Comparison of ENCODE assay signal across 25 mouse cellular contexts in the genomic region with DNA sequence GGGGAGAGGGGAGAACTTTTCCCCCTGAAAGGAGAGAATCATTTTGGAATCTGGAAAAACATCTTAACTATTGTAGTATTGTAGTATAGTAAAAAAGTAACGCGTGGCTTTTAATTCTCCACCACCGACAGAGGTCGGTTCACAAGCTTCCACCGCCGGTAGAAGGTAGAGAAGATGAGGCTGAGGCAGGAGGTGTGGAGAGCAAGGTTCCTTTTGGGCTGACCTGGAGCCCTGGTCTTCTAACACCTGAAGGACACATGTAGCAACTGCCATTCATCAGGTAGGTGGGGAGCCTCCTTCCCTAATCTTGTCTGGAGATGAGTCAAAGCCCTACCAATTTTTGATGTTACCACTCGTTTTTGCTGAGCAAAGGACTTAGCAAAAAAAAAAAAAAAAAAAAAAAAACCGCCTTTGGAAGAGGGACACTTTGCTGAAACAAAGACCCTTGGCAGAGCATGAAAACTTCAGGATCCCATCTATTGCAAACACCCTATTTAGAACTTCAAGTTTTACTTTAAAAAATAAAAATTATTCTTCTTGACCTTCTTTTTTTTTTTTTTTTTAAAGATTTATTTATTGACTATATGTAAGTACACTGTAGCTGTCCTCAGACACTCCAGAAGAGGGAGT. TPM values are rescaled to one million over a fixed set of nuclear protein-coding genes. Genes with fewer than 3 reads are reported as not detected.
DNase-seq lines count a peak whose midpoint lies in the region; ATAC-seq and TF ChIP-seq lines count a peak whose summit lies in the region.
"Had no signal": no experiment of that assay in that cellular context is flagged by ENCODE, and none has a peak within 500 bp of the region (broad histone marks: within the 10 kb centered on the region; RNA-seq: fewer than 3 reads in every experiment).

No protein-coding gene starts in this region.

- no peak for ATAC-seq in heart, embryonic 12.5 days (ENCODE audit: insufficient number of reproducible peaks, low FRiP score)
- no peak for ATAC-seq in midbrain, embryonic 16.5 days

- H3K79me2 ChIP-seq in MEL (ENCODE audit: control insufficient read depth, insufficient read depth, low read length, poor library complexity) = no peaks in the 10 kb centered on the region

- no peak for TF ChIP-seq POLR2A in MEL (IDR thresholded peaks at IDR 0.05; ENCODE audit: control insufficient read depth in 1 of 2, insufficient read depth in 1 of 2, low read depth in 1 of 2, low read length in 2 of 2, poor library complexity in 1 of 2)
- no peak for TF ChIP-seq POLR2A in kidney, adult 2 months (IDR thresholded peaks at IDR 0.05; ENCODE audit: low read depth, low read length)

- TF ChIP-seq EP300 in MEL (IDR thresholded peaks at IDR 0.05; ENCODE audit: low read depth in 1 of 2, low read length in 2 of 2) = no peak

- H3K36me3 ChIP-seq in heart, embryonic 12.5 days = peaks cover 6% of the 10 kb centered on the region; the same call in 1 of the 2 replicates
- H3K36me3 ChIP-seq in MEL (ENCODE audit: control insufficient read depth in 1 of 2, insufficient read depth in 2 of 2, low read length in 2 of 2) = no peaks in the 10 kb centered on the region
- peaks cover 12% of the 10 kb centered on the region for H3K36me3 ChIP-seq in midbrain, embryonic 10.5 days
- H3K36me3 ChIP-seq in midbrain, embryonic 16.5 days (ENCODE audit: control insufficient read depth, insufficient read depth, low read length) = no peaks in the 10 kb centered on the region
- no peaks in the 10 kb centered on the region; the same call in 1 of the 2 replicates for H3K36me3 ChIP-seq in kidney, adult 2 months (ENCODE audit: control insufficient read depth, insufficient read depth, low read length)
- H3K36me3 ChIP-seq: hindbrain, embryonic 15.5 days had no signal

- peaks cover 62% of the 10 kb centered on the region for H3K27me3 ChIP-seq in heart, embryonic 12.5 days (replicated peaks)
- no peaks in the 10 kb centered on the region for H3K27me3 ChIP-seq in MEL (ENCODE audit: control insufficient read depth in 1 of 2, insufficient read depth in 2 of 2, low read length in 2 of 2)
- H3K27me3 ChIP-seq in midbrain, embryonic 10.5 days (ENCODE audit: low read depth, poor library complexity, severe bottlenecking) = peaks cover 81% of the 10 kb centered on the region
- peaks cover 9% of the 10 kb centered on the region for H3K27me3 ChIP-seq in midbrain, embryonic 16.5 days (ENCODE audit: control insufficient read depth, insufficient read depth, low read depth, low read length)
- H3K27me3 ChIP-seq in kidney, adult 2 months (replicated peaks; ENCODE audit: control insufficient read depth, insufficient read depth, low read length) = peaks cover 11% of the 10 kb centered on the region

- H3K4me3 ChIP-seq in heart, embryonic 12.5 days = no peak overlapping the region
- H3K4me3 ChIP-seq in MEL (ENCODE audit: control insufficient read depth in 1 of 2, insufficient read depth in 1 of 2, low read depth in 2 of 2, low read length in 2 of 2) = no peak overlapping the region
- peak overlapping the region; percentile 52; the same call in 1 of the 2 replicates for H3K4me3 ChIP-seq in midbrain, embryonic 10.5 days
- peak overlapping the region; percentile 50 for H3K4me3 ChIP-seq in midbrain, embryonic 16.5 days (ENCODE audit: low read depth, low read length)
- no peak overlapping the region for H3K4me3 ChIP-seq in kidney, adult 2 months (ENCODE audit: insufficient read depth, low read depth, low read length)
- H3K4me3 ChIP-seq: erythroblast, embryonic 14.5 days had no signal

- H3K4me1 ChIP-seq in heart, embryonic 12.5 days (replicated peaks) = peaks cover 24% of the 10 kb centered on the region
- no peaks in the 10 kb centered on the region for H3K4me1 ChIP-seq in MEL (ENCODE audit: control insufficient read depth in 1 of 2, insufficient read depth in 2 of 2, low read length in 2 of 2)
- peaks cover 35% of the 10 kb centered on the region for H3K4me1 ChIP-seq in midbrain, embryonic 10.5 days
- H3K4me1 ChIP-seq in midbrain, embryonic 16.5 days (ENCODE audit: control insufficient read depth, insufficient read depth, low read length) = peaks cover 6% of the 10 kb centered on the region
- H3K4me1 ChIP-seq in kidney, adult 2 months (ENCODE audit: control insufficient read depth, insufficient read depth, low read length) = peaks cover 2% of the 10 kb centered on the region

- H3K27ac ChIP-seq in heart, embryonic 12.5 days (ENCODE audit: poor library complexity, severe bottlenecking) = no peak overlapping the region
- H3K27ac ChIP-seq in MEL (ENCODE audit: control insufficient read depth, low read depth, low read length) = no peak overlapping the region
- H3K27ac ChIP-seq in midbrain, embryonic 10.5 days (replicated peaks) = no peak overlapping the region
- H3K27ac ChIP-seq in midbrain, embryonic 16.5 days (ENCODE audit: low read length) = peak overlapping the region; percentile 90; the same call in 1 of the 2 replicates
- no peak overlapping the region for H3K27ac ChIP-seq in kidney, adult 2 months (ENCODE audit: insufficient read depth, low read depth, low read length)
- H3K27ac ChIP-seq: embryonic facial prominence, embryonic 13.5 days; hindbrain, embryonic 15.5 days had no signal

- TF ChIP-seq CTCF in MEL (IDR thresholded peaks at IDR 0.05 in 2 of 3, conservative IDR thresholded peaks at IDR 0.05 in 1 of 3; ENCODE audit: control insufficient read depth in 1 of 3, insufficient read depth in 1 of 3, low read depth in 2 of 3, low read length in 3 of 3, poor library complexity in 1 of 3, severe bottlenecking in 1 of 3) = no peak
- TF ChIP-seq CTCF in kidney, adult 2 months (conservative IDR thresholded peaks at IDR 0.05; ENCODE audit: insufficient read depth, insufficient read length, low read depth, low read length) = no peak

- WGBS in heart, embryonic 12.5 days = 8% methylated on average over 8 of the region's 8 CpGs
- 7% methylated on average over 8 of the region's 8 CpGs for WGBS in midbrain, embryonic 10.5 days
- WGBS in midbrain, embryonic 16.5 days = 4% methylated on average over 8 of the region's 8 CpGs
- 21% methylated on average over 8 of the region's 8 CpGs for WGBS in kidney, adult 2 months

- TF ChIP-seq RAD21 in MEL (IDR thresholded peaks at IDR 0.05; ENCODE audit: low read depth, low read length) = no peak

- no peak overlapping the region for H3K9ac ChIP-seq in heart, embryonic 12.5 days
- no peak overlapping the region for H3K9ac ChIP-seq in MEL (ENCODE audit: control insufficient read depth, low read depth, low read length, poor library complexity, severe bottlenecking)
- H3K9ac ChIP-seq in midbrain, embryonic 16.5 days (ENCODE audit: low read depth, low read length) = no peak overlapping the region
- H3K9ac ChIP-seq: embryonic facial prominence, embryonic 13.5 days; hindbrain, embryonic 15.5 days had no signal

- peak overlapping the region; percentile 80 for H3K4me2 ChIP-seq in heart, embryonic 12.5 days
- peak overlapping the region; percentile 68 for H3K4me2 ChIP-seq in midbrain, embryonic 16.5 days (ENCODE audit: low read length)

- DNase-seq in heart, adult 9 months (ENCODE audit: low spot score in 2 of 2) = no peak
- DNase-seq in MEL (ENCODE audit: low read depth, low spot score) = no peak
- DNase-seq in midbrain, embryonic 10.5 days (ENCODE audit: low spot score) = no peak
- no peak for DNase-seq in kidney, adult 2 months
- DNase-seq in cerebellum, adult 11 months = no peak
- DNase-seq: adrenal gland, adult 8-10 months; cerebellum, adult 18-20 months; cerebellum, postnatal 36 days; embryo, embryonic 11 days; layer of hippocampus, adult 9-11 months; lung, adult 18-20 months; lung, postnatal 10 days; right cerebral cortex, postnatal 14 days; spleen, adult 18-20 months; thymus, postnatal 14 days had no signal

- H3K9me3 ChIP-seq in heart, embryonic 12.5 days (replicated peaks) = no peaks in the 10 kb centered on the region
- no peaks in the 10 kb centered on the region for H3K9me3 ChIP-seq in MEL (replicated peaks; ENCODE audit: insufficient read depth, low read length)
- no peaks in the 10 kb centered on the region for H3K9me3 ChIP-seq in midbrain, embryonic 10.5 days (replicated peaks)
- H3K9me3 ChIP-seq in midbrain, embryonic 16.5 days (replicated peaks; ENCODE audit: control insufficient read depth, low read length, poor library complexity, severe bottlenecking) = no peaks in the 10 kb centered on the region
- H3K9me3 ChIP-seq: embryonic facial prominence, embryonic 13.5 days; hindbrain, embryonic 15.5 days had no signal

TF ChIP-seq in MEL, 35 proteins besides CTCF, POLR2A, EP300 and RAD21:
- TF ChIP-seq POLR2AphosphoS2 (IDR thresholded peaks at IDR 0.05; ENCODE audit: low read length) (no peak), ZNF384 (IDR thresholded peaks at IDR 0.05; ENCODE audit: low read depth, low read length) (peak; percentile 71)

RNA-seq across cellular contexts. Expression of gene Lhx9, which starts 1.3 kb away (rescaled TPM):
- 1.0 and 1.2 TPM in 2 replicates for polyA plus RNA-seq in heart, embryonic 12.5 days (2016; fragmentation: Nextera tagmentation; extraction: Ambion mirVana)
- 0.19 and 0.46 TPM in 2 replicates for total RNA-seq in MEL (2012; rRNA removed)
- polyA plus RNA-seq in MEL (2012; ENCODE audit: insufficient read depth in 1 of 2, insufficient read length in 2 of 2, low read depth in 1 of 2, low replicate concordance in 2 of 2, missing spikeins in 1 of 2) = under 1 TPM in 1 of 2 experiments, not detected in 1; 0.77 TPM
- polyA plus RNA-seq in midbrain, embryonic 10.5 days (2016; fragmentation: Nextera tagmentation; extraction: Ambion mirVana) = 11.4 and 21.1 TPM in 2 replicates
- 127 and 159 TPM in 2 replicates for polyA plus RNA-seq in midbrain, embryonic 16.5 days (2015; fragmentation: Nextera tagmentation; extraction: Ambion mirVana)
- polyA plus RNA-seq in kidney, adult 2 months (2012; rRNA removed) = not detected in 2 replicates
- total RNA-seq: adrenal gland, adult 8-10 months; gastrocnemius, adult 8-10 months; hematopoietic stem cell, adult 5-6 weeks; monocyte, adult 5-6 weeks had no signal
- polyA plus RNA-seq: activated CD4-positive, CD25-positive, alpha-beta regulatory T cell, adult 4 months; erythroblast, embryonic 14.5 days; large intestine, adult 2 months had no signal

RNA-seq across cellular contexts. Expression of gene 2310009B15Rik, which starts 7.0 kb away (rescaled TPM):
- polyA plus RNA-seq in heart, embryonic 12.5 days (2016; fragmentation: Nextera tagmentation; extraction: Ambion mirVana) = 26.6 and 31.3 TPM in 2 replicates
- 10.4 and 12.3 TPM in 2 replicates for total RNA-seq in MEL (2012; rRNA removed)
- 10 to 100 TPM in 1 of 2 experiments, not detected in 1; 19.3 TPM for polyA plus RNA-seq in MEL (2012; ENCODE audit: insufficient read depth in 1 of 2, insufficient read length in 2 of 2, low read depth in 1 of 2, low replicate concordance in 2 of 2, missing spikeins in 1 of 2)
- polyA plus RNA-seq in midbrain, embryonic 10.5 days (2016; fragmentation: Nextera tagmentation; extraction: Ambion mirVana) = 45.3 and 47.1 TPM in 2 replicates
- polyA plus RNA-seq in midbrain, embryonic 16.5 days (2015; fragmentation: Nextera tagmentation; extraction: Ambion mirVana) = 35.9 and 36.3 TPM in 2 replicates
- 19.8 and 23.1 TPM in 2 replicates for polyA plus RNA-seq in kidney, adult 2 months (2012; rRNA removed)

Comparison
In these comparisons a context has a peak if more than half of its experiments do, and no peak if none do; other contexts are left out.
1. H3K4me3 ChIP-seq: peak in midbrain, embryonic 10.5 days (single experiment) and midbrain, embryonic 16.5 days (single experiment); none in heart, embryonic 12.5 days (single experiment), MEL (0 of 2) and kidney, adult 2 months (single experiment).